Mouse (Mus musculus) midbrain, embryonic 11.5 days (tissue): Measurements from ENCODE around the gene Plau. TPM values are rescaled to one million over a fixed set of nuclear protein-coding genes. Genes with fewer than 3 reads are reported as not detected.

ENCODE experiments used
- ATAC-seq: fragments of 200-750 bp; cut with Nextera tagmentation; 2 replicates; pipeline ENCODE4 v1.8.0; 2017; ENCODE audit warnings: moderate TSS enrichment, moderate library complexity; ENCODE audit not compliant: low FRiP score
- DNase-seq: peaks from one replicate; pipeline ENCODE4 v3.0.0; 2015; ENCODE audit warnings: low spot score; ENCODE audit errors: missing footprints
- H3K27ac ChIP-seq: fragments of 300-500 bp; sonication (generic); 2 replicates; pipeline ENCODE4 v1.5.1; 2014; ENCODE audit warnings: low read depth, low read length
- H3K27me3 ChIP-seq: fragments of 300-500 bp; sonication (generic); 2 replicates; pipeline ENCODE4 v1.6.1; 2014; ENCODE audit warnings: mild to moderate bottlenecking, low read length, moderate library complexity, mixed read lengths; ENCODE audit not compliant: control insufficient read depth, insufficient read depth
- H3K36me3 ChIP-seq: fragments of 300-500 bp; sonication (generic); 2 replicates; pipeline ENCODE4 v1.6.1; 2014; ENCODE audit warnings: mild to moderate bottlenecking, low read length, moderate library complexity, mixed read lengths; ENCODE audit not compliant: control insufficient read depth, insufficient read depth
- H3K4me1 ChIP-seq: fragments of 300-500 bp; sonication (generic); 2 replicates; pipeline ENCODE4 v1.6.1; 2014; ENCODE audit warnings: low read length; ENCODE audit not compliant: control insufficient read depth, insufficient read depth
- H3K4me2 ChIP-seq: fragments of 300-500 bp; sonication (generic); 2 replicates; pipeline ENCODE4 v1.6.1; 2014; ENCODE audit warnings: mild to moderate bottlenecking, moderate library complexity
- H3K4me3 ChIP-seq: fragments of 300-500 bp; sonication (generic); 2 replicates; pipeline ENCODE4 v1.5.1; 2014; ENCODE audit warnings: low read depth, low read length
- H3K9ac ChIP-seq: fragments of 300-500 bp; sonication (generic); 2 replicates; pipeline ENCODE4 v1.6.1; 2014; ENCODE audit warnings: low read length
- H3K9me3 ChIP-seq: fragments of 300-500 bp; sonication (generic); 2 replicates; pipeline ENCODE4 v1.6.1; 2016; ENCODE audit warnings: low read length; ENCODE audit not compliant: control insufficient read depth
- WGBS: fragments of 180-500 bp; shearing (Covaris S2); extraction: QIAGEN DNeasy Blood & Tissue Kit; methylation state at CpG from one replicate; pipeline ENCODE4 v1.1.7; 2014; 5-methylcytosine and 5-hydroxymethylcytosine counted together
- polyA plus RNA-seq: library from polyadenylated mRNA; unstranded; fragments of >200 nt; fragmentation: Nextera tagmentation; extraction: Ambion mirVana; gene quantifications from 2 replicates; pipeline ENCODE4 v1.2.1, GENCODE M21; 2014

Gene Plau
- polyA plus RNA-seq, 1 experiment from 2014 or later = 0.40 TPM

DNA sequence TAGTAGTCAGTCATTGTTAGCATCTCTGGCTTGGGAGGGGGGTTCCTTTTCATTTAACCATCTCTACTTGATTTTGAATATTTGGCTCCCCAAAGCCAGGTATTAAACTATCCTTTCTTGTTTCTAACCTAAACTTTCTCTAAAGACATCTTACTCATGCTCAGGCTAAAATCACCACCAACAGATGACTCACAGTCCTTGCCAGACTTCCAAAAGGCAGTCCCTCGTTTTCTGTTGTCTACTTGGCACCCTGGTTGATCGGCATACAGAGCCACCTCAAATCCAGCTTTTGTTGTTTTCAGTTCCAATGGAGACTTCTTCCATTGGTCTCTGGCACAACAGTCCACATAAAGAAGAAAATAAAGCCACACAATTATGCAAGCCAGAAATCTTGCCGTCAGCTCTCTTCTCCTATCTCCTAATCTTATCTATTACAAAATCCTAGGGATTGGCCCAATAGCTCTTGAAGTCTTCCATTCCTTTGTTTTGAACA is 11.2 kb downstream of the Plau start:
- Histone ChIP-seq H3K27ac (no peak overlapping the region), H3K36me3 (no peaks in the 10 kb centered on the region), H3K4me1 (no peaks in the 10 kb centered on the region), H3K9me3 (no peaks in the 10 kb centered on the region), H3K4me2 (no peak overlapping the region), H3K4me3 (no peak overlapping the region), H3K27me3 (no peaks in the 10 kb centered on the region), H3K9ac (no peak overlapping the region)
- DNase-seq (no peak), ATAC-seq (no peak)
- 81% methylated on average over 3 of the region's 3 CpGs for WGBS

DNA sequence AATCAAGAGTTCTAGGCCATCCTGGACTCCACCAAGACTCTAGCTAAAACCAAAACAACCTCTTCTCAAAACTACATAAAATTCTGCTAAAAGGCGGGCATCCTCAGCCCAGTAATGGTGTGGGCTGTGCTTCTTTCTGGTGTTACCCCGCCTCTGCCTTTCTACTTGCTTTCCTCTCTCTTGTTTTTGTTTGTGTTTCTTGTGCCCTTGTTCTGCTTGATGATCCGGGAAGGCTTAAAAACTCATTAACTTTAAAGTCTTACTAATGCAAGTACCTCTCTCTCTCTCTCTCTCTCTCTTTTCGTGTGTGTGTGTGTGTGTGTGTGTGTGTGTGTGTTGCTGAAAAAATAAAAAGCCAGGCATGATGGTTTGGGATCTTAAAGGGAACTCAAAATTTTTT is 13.3 kb downstream of the Plau start:
- WGBS = 74% methylated on average over 4 of the region's 4 CpGs
- Histone ChIP-seq H3K27me3 (no peaks in the 10 kb centered on the region), H3K4me2 (no peak overlapping the region), H3K9ac (no peak overlapping the region), H3K36me3 (no peaks in the 10 kb centered on the region), H3K9me3 (no peaks in the 10 kb centered on the region), H3K4me1 (no peaks in the 10 kb centered on the region), H3K27ac (no peak overlapping the region), H3K4me3 (no peak overlapping the region)
- ATAC-seq = no peak
- no peak for DNase-seq

- H3K9ac ChIP-seq = no peak overlapping the region
- no peak overlapping the region for H3K4me2 ChIP-seq
- DNase-seq (no peak), ATAC-seq (no peak)
- H3K27ac ChIP-seq = no peak overlapping the region
- H3K4me1 ChIP-seq = no peaks in the 10 kb centered on the region
- no peak overlapping the region for H3K4me3 ChIP-seq
- H3K27me3 ChIP-seq = no peaks in the 10 kb centered on the region
- no peaks in the 10 kb centered on the region for H3K9me3 ChIP-seq
- WGBS = 85% methylated on average over 2 of the region's 2 CpGs
- H3K36me3 ChIP-seq = no peaks in the 10 kb centered on the region
Observed at GRCm38 (mm10) chr14:20850498-20850897, 14.0 kb downstream of the Plau start.

DNA sequence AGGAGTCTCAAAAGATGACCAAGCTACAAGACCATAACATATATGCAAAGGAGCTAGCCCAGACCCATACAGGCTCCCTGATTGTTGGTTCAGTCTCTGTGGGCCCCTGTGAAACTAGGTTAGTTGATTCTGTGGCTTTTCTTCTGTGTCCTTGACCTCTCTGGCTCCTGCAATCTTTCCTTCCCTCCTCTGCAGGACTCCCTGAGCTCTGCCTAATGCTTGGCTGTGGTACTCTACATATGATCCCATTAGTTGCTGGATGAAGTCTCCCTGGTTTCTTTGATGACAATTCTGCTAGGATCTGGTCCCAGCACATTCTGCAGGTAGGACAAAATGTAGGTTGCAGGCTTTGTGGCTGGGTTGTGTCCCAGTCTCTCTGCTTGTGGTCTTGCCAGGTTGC is 15.3 kb downstream of the Plau start:
- Histone ChIP-seq H3K4me2 (no peak overlapping the region), H3K4me1 (no peaks in the 10 kb centered on the region), H3K9me3 (no peaks in the 10 kb centered on the region), H3K27ac (no peak overlapping the region), H3K36me3 (no peaks in the 10 kb centered on the region), H3K4me3 (no peak overlapping the region), H3K9ac (no peak overlapping the region), H3K27me3 (no peaks in the 10 kb centered on the region)
- DNase-seq (no peak), ATAC-seq (no peak)

GRCm38 (mm10) chr14:20861152-20861551 is 24.7 kb downstream of the Plau start:
- no peak overlapping the region for H3K4me2 ChIP-seq
- H3K9me3 ChIP-seq = no peaks in the 10 kb centered on the region
- no peak overlapping the region for H3K27ac ChIP-seq
- DNase-seq (no peak), ATAC-seq (no peak)
- no peak overlapping the region for H3K9ac ChIP-seq
- H3K36me3 ChIP-seq = no peaks in the 10 kb centered on the region
- H3K4me3 ChIP-seq = no peak overlapping the region
- whole genome bisulfite sequencing = 67% methylated on average over 2 of the region's 2 CpGs
- H3K27me3 ChIP-seq = no peaks in the 10 kb centered on the region
- no peaks in the 10 kb centered on the region for H3K4me1 ChIP-seq

- H3K9ac ChIP-seq = no peak overlapping the region
- H3K27ac ChIP-seq = no peak overlapping the region
- ATAC-seq = no peak
- no peaks in the 10 kb centered on the region for H3K9me3 ChIP-seq
- no peak for DNase-seq
- no peaks in the 10 kb centered on the region for H3K4me1 ChIP-seq
- H3K36me3 ChIP-seq = no peaks in the 10 kb centered on the region
- no peak overlapping the region for H3K4me2 ChIP-seq
- H3K27me3 ChIP-seq = no peaks in the 10 kb centered on the region
- no peak overlapping the region for H3K4me3 ChIP-seq
- 81% methylated on average over 5 of the region's 5 CpGs for WGBS
Observed at GRCm38 (mm10) chr14:20861559-20861958, 25.1 kb downstream of the Plau start.

DNA sequence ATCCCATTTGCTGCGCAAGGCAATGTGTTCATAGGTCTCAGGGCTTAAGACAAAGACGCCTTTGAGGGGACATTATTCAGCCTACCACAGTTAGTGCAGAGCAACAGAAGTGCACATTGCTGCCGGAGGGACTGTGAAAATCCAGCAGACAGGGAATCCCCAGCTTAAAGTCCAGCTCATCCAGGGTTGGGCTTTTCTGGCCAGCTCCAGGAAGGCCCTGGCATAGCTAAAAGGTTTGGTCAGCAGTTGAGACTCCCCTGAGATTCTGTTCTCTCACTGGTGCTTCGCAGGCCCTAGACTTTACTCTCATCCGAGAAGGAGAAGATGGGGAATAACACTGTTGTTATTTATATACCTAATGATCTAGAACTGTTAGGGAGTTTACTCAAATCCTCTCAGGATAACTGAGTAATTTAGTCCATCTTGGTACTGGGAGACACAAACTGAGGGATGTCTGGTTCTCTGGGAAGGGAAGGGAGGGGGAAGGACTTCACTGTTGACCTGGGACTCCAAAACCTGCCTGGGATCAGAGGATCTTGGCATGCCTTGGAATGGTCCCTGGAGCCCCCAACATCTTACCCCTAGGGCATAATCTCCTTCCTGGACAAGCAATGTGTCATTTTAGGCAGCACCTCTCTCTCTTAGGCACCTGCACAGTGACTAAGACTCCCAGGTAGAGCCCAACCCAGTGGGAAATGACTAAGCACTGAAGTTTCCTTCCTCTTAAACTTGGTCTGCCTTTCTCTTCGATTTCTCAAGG is 27.0 kb downstream of the Plau start:
- Histone ChIP-seq H3K9ac (no peak overlapping the region), H3K4me3 (no peak overlapping the region), H3K36me3 (no peaks in the 10 kb centered on the region), H3K27ac (no peak overlapping the region), H3K9me3 (no peaks in the 10 kb centered on the region), H3K27me3 (no peaks in the 10 kb centered on the region), H3K4me1 (no peaks in the 10 kb centered on the region), H3K4me2 (no peak overlapping the region)
- WGBS = 82% methylated on average over 6 of the region's 6 CpGs
- DNase-seq (no peak), ATAC-seq (no peak)

DNA sequence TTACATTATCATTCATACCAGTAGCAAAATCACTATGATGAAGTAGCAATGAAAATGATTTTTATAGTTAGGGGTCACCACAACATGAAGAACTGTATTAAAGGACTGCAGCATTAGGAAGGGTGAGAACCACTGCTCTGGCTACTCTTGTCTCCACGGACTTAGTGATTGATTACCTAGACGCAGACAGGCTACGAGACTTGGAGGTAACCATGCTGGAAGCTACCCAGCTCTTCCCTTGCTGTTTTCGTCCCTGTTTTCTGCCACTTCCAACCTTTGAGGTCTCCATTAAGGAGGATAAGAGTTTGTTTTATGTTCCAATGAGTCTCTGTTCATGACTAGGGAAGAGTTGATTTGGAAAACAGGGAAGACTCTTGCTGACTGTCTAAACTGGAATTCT is 27.7 kb downstream of the Plau start:
- H3K9me3 ChIP-seq = no peaks in the 10 kb centered on the region
- WGBS = 89% methylated on average over 4 of the region's 4 CpGs
- H3K4me3 ChIP-seq = no peak overlapping the region
- H3K36me3 ChIP-seq = no peaks in the 10 kb centered on the region
- H3K27me3 ChIP-seq = no peaks in the 10 kb centered on the region
- H3K27ac ChIP-seq = no peak overlapping the region
- no peak overlapping the region for H3K4me2 ChIP-seq
- no peak overlapping the region for H3K9ac ChIP-seq
- ATAC-seq (no peak), DNase-seq (no peak)
- no peaks in the 10 kb centered on the region for H3K4me1 ChIP-seq

GRCm38 (mm10) chr14:20865604-20866003 is 29.1 kb downstream of the Plau start:
- DNase-seq (no peak), ATAC-seq (no peak)
- 90% methylated on average over 8 of the region's 8 CpGs for WGBS
- Histone ChIP-seq H3K27me3 (no peaks in the 10 kb centered on the region), H3K9me3 (no peaks in the 10 kb centered on the region), H3K4me3 (no peak overlapping the region), H3K4me1 (no peaks in the 10 kb centered on the region), H3K4me2 (no peak overlapping the region), H3K9ac (no peak overlapping the region), H3K27ac (no peak overlapping the region), H3K36me3 (no peaks in the 10 kb centered on the region)
